Mouse (Mus musculus) kidney, adult 18-20 months (tissue): ENCODE measurements around the gene Pigf.
"Not testable (repeated sequence)": the region's sequence is repeated elsewhere in the genome, so short reads cannot be mapped to it uniquely, and the experiment has no call there.

ENCODE experiments used
- DNase-seq: peaks from one replicate; pipeline ENCODE4 v3.0.0; 2021

Pigf gene

DNA sequence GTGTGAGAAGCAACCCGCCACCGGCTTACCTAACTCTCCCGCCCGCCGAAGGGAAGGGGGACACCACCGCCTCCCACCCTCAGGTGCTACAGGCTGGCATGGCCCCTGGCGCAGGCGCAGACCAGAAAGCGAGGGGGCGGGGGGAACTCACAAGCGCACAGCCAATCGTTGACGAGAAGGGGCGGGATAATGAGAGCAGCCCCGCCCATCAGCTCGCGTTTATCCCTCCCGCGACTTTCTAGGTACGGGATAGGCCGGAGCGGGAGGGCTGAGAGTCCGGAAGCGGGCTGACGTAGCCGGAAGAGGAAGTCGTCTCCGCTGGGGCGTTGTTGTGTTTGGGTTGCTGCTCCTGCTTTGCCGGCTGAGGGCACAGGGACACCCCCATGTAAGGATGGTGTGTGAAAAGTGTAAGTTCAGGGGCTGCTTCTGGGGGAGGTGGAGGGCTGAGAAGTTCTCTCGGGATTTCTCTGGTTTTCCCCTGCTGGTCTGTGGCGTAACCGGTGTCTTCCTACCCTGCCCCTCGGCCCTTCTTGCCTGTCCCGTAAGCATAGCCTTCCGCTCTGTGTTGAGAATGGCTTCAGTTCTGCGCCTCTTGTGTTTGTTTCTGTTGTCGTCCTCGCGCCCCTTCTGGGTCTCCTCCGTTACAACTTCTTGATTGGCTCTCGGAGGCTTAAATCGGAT lies at the start of gene Pigf, which contains the start of gene Cript:
Gene Pigf (minus strand): TSS at position 138 of the 681 bp plus-strand sequence.
Gene Cript (plus strand): TSS at position 282 of the 681 bp plus-strand sequence.
- peak; percentile 98 for DNase-seq

DNA sequence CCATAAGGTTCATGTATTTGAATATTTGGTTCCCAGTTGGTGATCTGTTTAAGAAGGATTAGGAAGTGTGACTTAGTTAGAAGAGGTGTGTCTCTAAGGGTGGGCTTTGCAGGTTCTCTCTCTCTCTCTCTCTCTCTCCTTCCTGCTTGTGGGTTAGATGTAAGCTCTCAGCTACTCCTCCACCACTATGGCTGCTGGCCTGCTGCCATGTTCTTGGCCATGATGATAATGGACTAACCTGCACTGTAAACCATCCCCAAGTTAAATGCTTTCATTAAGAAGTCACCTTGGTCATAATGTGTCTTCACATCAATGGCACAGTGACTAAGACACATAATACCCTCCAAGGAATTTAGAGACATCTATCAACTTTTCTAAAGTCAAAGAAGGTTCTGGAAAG lies 48.3 kb upstream of the Pigf start:
- DNase-seq: no peak

DNA sequence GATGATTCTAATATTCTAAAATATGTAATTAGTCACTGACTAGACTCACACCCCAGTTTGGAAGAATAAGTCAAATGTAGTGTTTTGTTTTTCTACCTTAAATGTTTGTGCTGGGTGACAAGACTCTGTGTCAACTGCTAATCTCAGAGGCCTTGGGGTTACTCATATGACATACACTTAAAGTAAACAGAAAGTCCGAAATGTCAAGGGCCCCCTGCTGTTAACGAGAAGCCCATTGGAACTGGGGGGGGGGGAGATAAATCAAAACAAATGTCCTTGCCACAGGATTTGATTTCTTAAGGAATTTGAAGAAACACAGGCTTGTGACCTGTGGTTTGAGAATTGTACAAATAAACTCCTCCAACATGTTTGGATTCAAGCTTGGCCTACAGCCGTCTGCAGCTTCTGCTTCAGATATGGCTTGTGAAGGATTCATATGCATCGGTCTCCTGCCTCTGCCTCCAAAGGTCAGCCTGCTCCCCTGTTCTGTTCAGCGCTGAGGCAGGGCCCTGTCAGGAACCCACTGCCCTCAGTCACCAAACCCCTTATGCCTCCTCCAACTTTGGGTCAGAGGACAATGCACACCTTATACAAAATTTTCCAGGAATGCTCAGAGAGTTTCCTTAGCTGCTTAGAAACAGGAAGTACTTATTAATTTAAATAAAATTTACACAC lies 47.7 kb upstream of the Pigf start:
- no peak for DNase-seq

DNA sequence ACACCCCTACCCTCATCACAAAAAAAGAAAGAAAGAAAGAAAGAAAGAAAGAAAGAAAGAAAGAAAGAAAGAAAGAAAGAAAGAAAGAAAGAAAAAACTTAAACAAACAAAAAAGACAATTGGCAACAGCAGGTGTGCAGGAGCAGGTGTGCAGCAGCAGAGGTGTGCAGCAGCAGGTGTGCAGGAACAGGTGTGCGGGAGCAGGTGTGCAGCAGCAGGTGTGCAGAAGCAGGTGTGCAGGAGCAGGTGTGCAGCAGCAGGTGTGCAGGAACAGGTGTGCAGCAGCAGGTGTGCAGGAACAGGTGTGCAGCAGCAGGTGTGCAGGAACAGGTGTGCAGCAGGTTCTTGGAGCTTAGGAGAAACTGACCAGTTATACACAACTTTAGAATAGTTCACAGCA lies 47.0 kb upstream of the Pigf start:
- DNase-seq: not testable (repeated sequence)

DNA sequence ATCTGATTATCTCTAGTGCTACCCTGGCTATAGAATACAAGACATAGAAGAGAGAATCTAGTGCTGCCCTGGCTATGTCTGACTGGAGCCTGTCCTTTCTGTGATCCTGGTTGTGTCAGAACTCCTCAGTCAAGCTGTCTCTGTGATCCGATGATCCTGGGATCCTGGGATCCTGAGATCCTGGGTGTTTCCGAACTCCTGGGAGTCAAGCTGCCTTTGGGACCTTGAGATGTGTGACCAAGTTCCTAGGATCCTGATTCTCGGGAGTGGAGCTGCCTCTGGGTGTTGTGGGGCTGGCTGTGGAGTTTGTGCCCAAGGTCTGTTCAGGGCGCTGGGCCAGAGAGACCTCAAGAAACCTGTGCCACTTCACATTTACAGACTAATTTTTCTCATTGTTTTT lies 43.8 kb upstream of the Pigf start:
- no peak for DNase-seq

DNA sequence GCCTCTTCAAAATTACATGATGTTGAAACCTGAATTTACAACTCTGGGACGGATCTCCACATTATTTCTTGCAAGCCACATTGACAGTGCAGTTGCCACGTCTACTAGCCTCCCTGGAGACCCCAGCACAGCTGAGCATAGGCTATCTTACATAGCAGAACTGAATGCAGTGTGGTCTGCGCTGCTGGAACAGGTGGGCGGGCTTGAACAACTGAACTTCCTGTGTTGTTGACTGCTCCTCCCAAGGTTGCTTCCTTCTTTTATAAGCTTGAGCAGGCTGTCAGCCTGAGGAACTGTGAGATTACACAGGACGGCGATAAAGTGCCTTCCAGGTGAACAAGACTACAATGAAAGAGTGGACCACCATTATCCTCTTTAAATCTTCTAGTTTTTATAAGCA lies 38.8 kb upstream of the Pigf start:
- DNase-seq: no peak

DNA sequence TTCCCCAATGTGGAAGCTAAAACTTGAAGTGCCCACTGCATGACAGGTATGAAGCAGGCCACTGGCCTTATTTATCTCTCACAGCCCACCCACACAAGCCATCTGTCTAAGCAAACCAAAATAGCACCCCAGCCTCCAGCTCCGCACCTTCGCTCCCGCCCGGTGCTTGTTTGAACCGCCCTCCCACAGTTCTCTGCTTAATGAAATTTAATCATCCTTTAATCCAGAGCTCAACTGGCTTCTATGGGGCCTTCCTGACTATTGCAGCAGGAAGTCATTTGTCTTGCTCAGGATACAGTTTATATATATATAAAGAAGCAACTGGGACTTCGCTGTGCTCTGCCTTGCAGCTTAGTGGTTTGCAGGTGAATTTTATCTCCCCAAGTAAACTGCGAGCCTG lies 38.3 kb upstream of the Pigf start:
- DNase-seq: no peak

DNA sequence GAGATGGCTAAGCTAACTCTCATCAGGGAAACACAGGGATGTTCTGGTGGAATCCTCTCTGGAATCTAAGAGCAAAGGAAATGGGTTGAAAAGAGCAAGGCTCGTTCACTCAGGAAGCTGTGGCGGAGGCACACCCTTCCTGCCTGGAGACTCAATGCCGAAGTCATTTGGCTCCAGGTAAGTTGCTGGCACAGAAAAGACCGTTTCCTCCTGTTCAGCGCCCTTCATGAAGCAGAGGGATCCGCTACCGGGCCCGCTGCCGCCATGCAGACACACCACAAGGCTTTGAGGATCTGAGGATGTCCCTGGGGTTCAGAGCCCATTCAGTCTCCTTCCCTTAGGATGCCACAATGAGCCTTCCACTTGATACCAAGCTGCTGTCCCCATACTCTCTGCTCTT lies 37.4 kb upstream of the Pigf start:
- DNase-seq: peak; percentile 31

DNA sequence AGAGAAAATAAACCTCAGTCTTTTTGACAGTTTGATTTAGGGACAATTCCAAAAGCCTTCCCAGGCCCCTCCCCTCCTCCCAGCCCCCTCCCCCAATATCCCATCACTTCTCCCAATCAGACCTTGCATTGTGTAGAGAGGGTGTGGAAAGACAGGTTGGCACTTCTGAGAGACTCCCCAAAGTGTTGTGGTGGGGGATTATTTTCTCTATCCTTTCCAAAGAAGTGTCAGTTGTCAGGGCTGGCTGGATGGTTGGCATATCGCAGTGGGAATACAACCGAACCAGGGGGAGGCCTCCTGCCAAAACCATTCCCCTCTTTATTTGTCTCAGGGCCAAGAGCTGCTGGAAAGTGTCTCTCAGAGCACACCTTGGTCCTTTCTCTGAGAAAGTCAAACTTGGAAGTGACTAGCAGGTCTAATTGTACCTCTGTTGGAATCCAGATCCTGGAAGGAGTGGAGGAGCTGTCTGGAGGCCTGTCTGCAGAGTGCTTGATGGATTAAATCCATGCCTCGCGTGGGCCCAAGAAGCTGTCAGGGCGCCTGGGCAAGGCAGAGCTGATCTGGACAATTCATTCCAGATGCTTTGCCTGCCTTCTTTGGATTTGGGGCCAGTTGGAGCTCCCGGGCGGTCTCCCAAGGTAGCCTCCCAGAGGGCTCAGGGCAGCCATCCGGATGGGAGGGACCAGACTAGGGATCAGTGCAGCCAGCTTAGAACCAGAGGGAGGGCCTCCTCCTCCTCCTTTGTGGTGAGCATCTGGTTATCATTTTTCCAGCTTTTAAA lies 32.5 kb upstream of the Pigf start:
- no peak for DNase-seq

DNA sequence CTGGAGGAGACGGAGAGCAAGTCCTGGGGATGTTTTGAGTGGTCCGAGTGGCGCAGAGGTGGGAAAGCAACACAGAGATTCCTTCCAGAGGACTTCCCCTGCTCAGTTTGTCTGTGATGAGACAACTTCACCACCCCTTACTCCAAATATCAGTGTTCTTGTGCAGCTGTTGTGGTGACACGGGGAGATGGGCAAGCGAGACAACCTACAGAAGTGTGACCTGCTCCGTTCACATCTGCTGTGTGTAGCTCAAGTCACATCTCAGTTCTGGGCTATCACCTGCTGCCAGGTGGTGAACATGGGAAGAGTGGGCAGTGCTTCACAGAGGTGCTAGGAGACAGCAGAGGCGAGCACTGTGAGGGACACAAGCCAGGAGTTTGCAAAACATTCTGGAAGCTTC lies 31.6 kb upstream of the Pigf start:
- DNase-seq: no peak

DNA sequence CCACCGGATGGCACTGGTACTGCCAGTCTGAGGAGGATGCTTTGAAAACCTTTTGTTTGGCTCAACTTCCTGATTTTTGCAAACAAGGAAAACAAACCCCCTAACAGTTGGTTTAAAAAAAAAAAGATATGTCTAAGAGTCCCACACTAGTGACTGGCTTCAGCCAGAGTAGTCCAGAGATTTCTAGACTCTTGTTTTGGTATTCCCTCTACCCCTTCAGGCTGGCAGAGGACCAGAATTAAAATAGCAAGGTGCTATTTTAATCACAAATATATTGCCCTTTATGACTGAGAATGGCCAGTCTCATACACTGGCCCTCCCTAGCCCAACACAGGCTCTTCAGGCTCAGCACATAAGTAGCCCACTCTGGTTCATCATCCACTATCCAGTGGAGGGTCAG lies 30.5 kb upstream of the Pigf start:
- DNase-seq: no peak

DNA sequence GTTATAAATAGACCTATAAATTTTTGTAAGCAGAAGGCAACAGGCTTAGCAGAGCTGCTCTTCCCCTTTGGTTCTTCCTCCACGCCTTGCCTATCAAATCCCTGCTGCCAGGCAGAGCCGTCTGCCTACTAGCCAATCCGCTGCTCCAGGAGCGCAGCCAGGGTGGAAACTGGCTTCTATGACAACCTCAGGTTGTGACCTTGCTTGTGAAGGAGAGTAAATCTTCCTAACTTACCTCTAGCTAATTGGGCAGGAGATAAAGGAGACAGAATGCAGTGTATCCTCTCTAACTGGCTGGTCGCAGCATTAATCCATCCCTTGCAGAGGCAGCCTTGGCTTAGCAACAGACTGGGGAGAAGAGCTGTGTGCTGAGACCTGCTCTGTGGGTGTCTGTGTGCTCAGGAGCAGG lies 29.8 kb upstream of the Pigf start:
- DNase-seq: peak; percentile 47

DNA sequence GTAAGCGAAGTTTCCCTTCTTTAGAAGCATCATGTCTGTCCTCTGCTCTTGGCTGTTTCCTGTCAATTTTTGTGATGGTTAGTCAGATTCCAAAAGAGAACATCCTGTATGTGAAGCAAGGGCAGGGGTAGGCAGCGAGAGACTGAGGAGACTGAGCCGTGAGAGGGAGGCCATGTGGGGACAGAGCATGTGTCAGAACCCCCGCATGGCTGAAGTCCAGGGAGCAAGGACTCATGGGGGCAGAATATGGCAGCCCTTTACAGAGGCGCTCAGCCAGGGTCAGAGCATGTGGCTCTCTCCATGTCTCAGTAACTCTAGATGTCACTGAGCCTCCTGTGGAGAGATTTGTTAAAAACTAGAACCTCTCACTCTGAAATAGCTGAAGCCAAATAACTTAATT lies 28.7 kb upstream of the Pigf start:
- DNase-seq: no peak

DNA sequence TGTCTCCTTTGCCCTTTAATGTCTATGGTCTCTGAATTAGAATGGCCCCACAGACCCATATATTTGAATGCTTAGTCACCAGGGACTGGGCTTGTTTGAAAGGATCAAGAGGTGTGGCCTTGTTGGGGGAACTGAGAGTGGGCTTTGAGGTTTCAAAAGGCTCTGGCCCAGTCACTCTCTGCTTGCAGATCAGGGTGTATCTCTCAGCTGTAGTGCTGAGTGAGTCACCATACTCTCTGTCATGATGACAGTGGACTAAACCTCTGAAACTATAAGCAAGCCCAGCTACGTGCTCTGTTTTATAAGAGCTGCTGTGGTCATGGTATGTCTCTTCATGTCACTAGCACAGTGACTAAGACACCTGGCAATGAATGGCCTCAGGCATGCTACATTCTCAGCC lies 27.2 kb upstream of the Pigf start:
- no peak for DNase-seq

DNA sequence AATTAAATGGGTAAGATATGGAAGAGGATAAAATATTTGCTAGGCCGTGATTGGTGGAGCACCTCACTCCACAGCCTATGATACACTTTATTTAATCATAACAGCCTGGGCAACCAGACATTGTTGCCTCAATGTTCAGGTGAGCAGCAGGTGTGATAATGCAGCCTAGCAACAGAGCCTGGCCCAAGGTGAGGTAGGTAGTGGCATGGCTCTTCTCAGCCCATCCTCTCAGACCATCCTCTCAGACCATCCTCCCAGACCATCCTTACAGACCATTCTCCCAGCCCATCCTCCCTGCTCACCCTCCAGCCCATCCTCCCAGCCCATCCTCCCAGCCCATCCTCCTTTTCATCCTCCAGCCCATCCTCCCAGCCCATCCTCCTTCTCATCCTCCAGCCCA lies 26.4 kb upstream of the Pigf start:
- no peak for DNase-seq

DNA sequence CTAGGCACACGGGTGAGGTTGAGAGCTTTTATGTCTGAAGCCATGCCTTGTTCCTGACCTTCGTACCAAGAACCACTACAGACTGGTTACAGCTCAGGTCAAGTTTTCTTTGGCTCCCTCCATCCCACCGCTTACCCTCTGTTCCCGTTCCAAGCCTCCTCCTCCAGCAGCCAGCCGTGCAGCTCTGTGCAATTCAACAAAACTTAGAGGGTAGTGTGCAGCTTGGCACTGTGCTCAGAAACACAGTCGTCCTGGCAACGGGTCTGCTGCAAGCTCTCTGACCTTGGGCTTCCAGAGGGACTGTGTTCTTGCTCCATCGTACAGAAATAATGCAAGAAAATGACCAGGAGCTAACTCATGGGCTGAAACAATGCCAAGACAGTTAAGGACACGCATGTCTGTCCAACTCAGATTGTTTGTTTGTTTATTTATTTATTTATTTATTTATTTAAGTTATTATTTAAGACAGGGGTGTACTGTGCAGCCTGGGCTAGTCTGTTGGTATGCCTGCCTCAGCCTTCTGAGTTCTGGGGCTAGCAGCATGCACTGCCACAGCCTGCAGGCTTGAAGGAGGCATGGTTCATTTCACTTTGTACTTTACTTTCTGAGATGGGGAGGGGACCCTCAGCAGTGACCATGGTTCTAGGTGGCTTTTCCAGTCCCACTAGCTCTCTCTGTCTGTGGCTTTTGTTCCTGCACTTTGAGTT lies 25.4 kb upstream of the Pigf start:
- peak; percentile 66 for DNase-seq

DNA sequence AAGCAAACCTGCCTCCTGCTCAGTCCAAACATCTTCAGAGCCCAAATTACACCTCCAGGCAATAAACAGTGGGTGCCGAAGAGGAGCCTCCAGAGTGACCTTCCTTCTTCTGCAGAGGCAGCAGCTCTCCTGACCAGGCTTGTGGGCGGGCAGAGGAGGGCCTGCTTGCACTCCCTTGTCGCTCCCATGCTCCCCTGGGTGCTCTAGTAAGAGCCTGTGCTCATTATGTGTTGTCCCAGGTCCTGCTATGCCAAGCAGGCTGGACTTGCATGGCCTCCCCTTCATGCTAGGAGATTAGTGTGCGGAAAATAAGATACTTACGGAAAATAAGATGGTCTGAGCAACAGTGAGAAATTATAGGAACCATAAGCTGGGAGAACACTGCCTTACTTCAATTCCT lies 24.5 kb upstream of the Pigf start:
- no peak for DNase-seq

DNA sequence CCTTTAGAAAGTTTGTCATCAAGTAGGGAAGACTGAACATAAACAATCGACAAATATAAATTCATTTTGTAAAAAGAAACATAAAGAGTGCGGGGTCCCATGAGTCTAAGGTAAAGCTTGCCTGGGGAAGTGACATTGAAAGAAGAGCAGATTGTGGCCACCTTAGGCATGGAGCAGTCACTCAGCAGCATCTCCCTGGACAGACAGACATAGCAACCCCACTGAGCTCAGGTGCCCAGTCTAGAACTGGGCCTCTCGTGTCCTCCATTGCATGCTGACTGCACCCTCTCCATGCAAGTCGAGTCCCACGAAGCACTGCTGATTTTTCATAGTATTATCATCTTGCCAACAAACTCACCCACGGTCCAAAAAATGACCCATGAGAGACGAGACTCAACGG lies 19.6 kb upstream of the Pigf start:
- DNase-seq: no peak

DNA sequence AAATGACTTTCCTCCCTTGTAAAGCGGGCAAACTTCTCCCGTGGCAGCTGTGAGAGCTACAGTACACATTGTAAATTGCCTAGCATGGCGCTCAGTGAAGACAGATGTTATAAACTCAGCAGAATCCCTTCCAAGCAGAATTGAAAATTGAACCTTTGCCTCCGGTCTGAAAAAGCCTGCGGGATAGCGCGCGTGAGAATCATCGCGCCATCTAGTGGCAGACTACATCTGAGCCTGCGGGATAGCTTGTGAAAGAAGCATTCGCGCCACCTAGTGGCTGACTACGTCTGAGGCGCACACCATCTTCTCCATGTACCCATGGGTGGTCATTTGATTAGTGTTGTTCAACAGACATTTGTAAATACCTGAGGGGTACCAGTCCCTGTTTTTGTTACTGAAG lies 19.2 kb upstream of the Pigf start:
- DNase-seq: peak; percentile 92

DNA sequence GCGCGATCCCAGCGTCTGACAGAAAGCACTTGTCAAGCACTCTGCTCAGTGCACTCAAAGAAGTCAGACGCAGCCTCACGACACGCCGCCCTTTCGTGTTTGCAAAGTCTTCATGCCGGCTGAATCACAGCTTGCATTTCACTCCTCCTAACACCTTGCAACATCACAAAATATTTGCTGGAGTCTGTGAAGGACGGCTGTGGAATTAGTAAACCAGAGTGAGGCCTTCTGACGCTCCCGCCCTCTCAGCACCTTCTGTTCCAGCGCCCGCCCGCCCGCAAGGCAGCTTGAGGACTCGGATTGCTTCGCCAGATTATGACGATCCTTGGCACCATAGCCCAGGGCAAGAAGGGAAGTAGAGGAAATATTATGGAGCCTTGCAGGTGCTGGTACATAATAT lies 16.5 kb upstream of the Pigf start:
- no peak for DNase-seq

DNA sequence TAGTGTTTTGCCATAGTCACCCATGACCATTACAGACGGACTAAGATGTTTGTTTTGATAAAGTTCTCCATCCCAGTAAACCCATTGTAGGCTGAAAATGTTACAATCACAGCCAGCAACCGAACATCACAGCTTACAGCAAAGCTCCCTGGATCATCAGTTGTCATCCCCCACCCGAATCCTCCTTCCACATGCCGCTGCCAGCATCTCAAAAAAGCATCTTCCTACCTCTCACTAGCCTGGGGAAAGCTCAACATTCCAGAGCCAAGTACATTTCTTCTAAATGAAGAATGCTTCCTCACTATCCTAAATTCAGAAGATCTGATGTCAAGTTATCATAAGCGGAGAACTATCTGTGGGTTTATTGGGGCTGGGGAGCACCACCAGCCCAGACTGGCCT lies 13.3 kb upstream of the Pigf start:
- DNase-seq: no peak

DNA sequence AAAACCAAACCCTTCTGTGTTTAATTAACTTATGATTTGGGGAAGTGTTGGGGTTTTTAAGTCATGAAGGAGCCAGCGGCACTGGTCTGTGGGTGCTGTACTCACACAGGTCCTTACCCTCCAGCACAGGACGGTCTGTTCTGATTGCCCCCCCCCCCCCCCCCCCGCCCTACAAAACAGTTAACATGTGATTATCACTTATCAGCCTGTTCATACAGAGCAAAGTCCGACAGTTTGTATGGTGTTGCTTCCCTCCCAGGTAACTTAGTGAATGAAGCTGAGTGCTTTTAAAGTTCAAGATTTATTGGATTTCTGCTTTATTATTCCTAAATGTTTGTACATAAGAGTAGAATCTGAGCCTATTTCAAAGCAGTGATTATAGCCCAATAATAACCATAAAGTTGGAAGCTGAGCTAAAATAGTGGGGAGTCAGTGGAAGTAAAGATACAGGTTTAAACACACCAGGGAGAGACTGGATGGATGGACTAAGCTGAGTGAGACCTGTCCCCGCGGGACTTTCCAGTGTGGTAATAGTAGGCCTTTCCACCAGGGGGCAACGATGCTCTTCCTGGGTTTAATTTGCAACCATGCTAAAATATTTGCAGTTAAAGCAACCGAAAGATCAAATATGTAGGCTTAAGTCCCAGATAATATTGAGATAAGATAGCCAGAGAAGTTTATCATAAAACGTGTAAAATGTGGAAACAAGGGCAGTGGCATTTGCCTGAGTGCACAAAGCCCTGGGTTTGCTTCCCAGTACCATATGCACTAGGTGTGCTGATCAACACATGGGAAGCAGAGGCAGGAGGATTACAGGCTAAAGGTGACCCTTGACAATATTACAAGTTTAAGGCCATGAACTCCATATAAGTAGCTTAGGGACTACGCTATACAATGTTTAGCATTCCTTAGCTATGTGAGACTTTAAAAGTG lies 11.2 kb upstream of the Pigf start:
- DNase-seq: peak; percentile 49
